Mouse (Mus musculus) heart, embryonic 16.5 days (tissue): ENCODE results near the gene Aadac. TPM values are rescaled to one million over a fixed set of nuclear protein-coding genes. Genes with fewer than 3 reads are reported as not detected.

Experiments used
- ATAC-seq: fragments of 200-750 bp; cut with Nextera tagmentation; replicated peaks from 2 replicates; pipeline ENCODE4 v1.8.0; 2017; ENCODE audit warnings: moderate number of reproducible peaks; ENCODE audit not compliant: insufficient read depth, low FRiP score; ENCODE audit errors: extremely low read depth
- H3K27ac ChIP-seq: fragments of 300-500 bp; sonication (generic); 2 replicates; pipeline ENCODE4 v1.5.1; 2014; ENCODE audit warnings: mild to moderate bottlenecking, low read length, control low read depth, moderate library complexity
- H3K27me3 ChIP-seq: fragments of 300-500 bp; sonication (generic); 2 replicates; pipeline ENCODE4 v1.6.1; 2014; ENCODE audit warnings: low read length, mixed read lengths; ENCODE audit not compliant: control insufficient read depth, insufficient read depth
- H3K36me3 ChIP-seq: fragments of 300-500 bp; sonication (generic); 2 replicates; pipeline ENCODE4 v1.6.1; 2014; ENCODE audit not compliant: control insufficient read depth, insufficient read depth
- H3K4me1 ChIP-seq: fragments of 300-500 bp; sonication (generic); 2 replicates; pipeline ENCODE4 v1.6.1; 2014; ENCODE audit warnings: low read length, mixed read lengths; ENCODE audit not compliant: control insufficient read depth, insufficient read depth
- H3K4me2 ChIP-seq: fragments of 300-500 bp; sonication (generic); 2 replicates; pipeline ENCODE4 v1.6.1; 2014; ENCODE audit warnings: low read depth, mild to moderate bottlenecking, control low read depth, low read length
- H3K4me3 ChIP-seq: fragments of 300-500 bp; sonication (generic); 2 replicates; pipeline ENCODE4 v1.5.1; 2014; ENCODE audit warnings: mild to moderate bottlenecking, control low read depth, low read length
- H3K9ac ChIP-seq: fragments of 300-500 bp; sonication (generic); 2 replicates; pipeline ENCODE4 v1.6.1; 2014; ENCODE audit warnings: low read length, control low read depth
- H3K9me3 ChIP-seq: fragments of 300-500 bp; sonication (generic); replicated peaks from 2 replicates; pipeline ENCODE4 v1.6.1; 2016; ENCODE audit warnings: low read length; ENCODE audit not compliant: control insufficient read depth
- WGBS: fragments of 180-500 bp; shearing (Covaris S2); extraction: QIAGEN DNeasy Blood & Tissue Kit; methylation state at CpG from one replicate; pipeline ENCODE4 v1.1.7; 2014; 5-methylcytosine and 5-hydroxymethylcytosine counted together
- polyA plus RNA-seq: library from polyadenylated mRNA; unstranded; fragments of >200 nt; fragmentation: Nextera tagmentation; extraction: Ambion mirVana; gene quantifications from 2 replicates; pipeline ENCODE4 v1.2.1, GENCODE M21; 2015

Aadac gene
- polyA plus RNA-seq, 1 experiment from 2014 or later, result 0.45 TPM

DNA sequence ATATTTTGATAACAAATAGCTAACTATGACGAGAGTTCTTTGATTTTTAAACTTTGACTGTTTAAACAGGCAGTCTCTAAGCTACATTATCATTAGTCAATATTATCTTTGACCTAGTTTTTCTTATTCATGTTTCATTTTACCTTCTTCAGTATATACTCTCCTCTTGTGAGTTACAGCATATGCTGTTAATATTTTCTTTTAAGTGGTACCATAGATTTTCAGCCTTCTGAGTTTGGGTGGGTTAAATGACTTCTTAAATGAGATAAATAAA is 32.2 kb downstream of the Aadac start:
- no peak for ATAC-seq
- H3K4me3 ChIP-seq, result no peak overlapping the region
- no peak overlapping the region for H3K9ac ChIP-seq
- H3K4me1 ChIP-seq, result no peaks in the 10 kb centered on the region
- no peak overlapping the region for H3K4me2 ChIP-seq
- 44% methylated on average over 1 of the region's 1 CpGs for WGBS
- no peaks in the 10 kb centered on the region for H3K36me3 ChIP-seq
- H3K9me3 ChIP-seq, result no peaks in the 10 kb centered on the region
- H3K27ac ChIP-seq, result no peak overlapping the region
- H3K27me3 ChIP-seq, result no peaks in the 10 kb centered on the region

GRCm38 (mm10) chr3:60078883-60079415 is 53.4 kb downstream of the Aadac start:
- Histone ChIP-seq H3K4me2 (no peak overlapping the region), H3K27ac (no peak overlapping the region), H3K9ac (no peak overlapping the region), H3K4me1 (no peaks in the 10 kb centered on the region; the same call in 1 of the 2 replicates), H3K36me3 (no peaks in the 10 kb centered on the region), H3K4me3 (no peak overlapping the region), H3K27me3 (no peaks in the 10 kb centered on the region), H3K9me3 (no peaks in the 10 kb centered on the region)
- no peak for ATAC-seq
- 91% methylated on average over 1 of the region's 1 CpGs for WGBS

DNA sequence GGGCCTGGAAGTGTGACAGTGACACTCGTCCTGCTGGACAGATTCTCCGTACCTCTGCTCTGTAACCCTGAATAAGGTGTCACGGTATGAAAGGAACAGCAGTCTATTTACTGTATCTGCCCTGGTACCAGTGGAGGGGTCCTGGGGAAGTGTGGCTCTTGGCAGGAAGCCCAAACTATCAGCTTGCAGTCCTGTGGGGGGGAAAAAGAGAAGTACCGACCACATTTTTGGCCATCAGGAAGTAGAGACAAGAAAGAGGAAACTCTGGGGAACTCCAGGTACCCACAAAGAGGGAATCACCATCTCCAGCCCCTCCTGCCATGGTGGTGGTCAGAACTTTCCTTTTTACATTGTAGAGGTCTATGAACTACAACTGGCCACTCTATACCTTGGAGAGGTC is 55.1 kb downstream of the Aadac start:
- no peak overlapping the region for H3K4me3 ChIP-seq
- no peak overlapping the region for H3K9ac ChIP-seq
- no peaks in the 10 kb centered on the region for H3K36me3 ChIP-seq
- no peak overlapping the region for H3K27ac ChIP-seq
- 9% methylated on average over 4 of the region's 4 CpGs for WGBS
- ATAC-seq, result no peak
- no peaks in the 10 kb centered on the region for H3K9me3 ChIP-seq
- H3K4me2 ChIP-seq, result no peak overlapping the region
- no peaks in the 10 kb centered on the region for H3K27me3 ChIP-seq
- H3K4me1 ChIP-seq, result no peaks in the 10 kb centered on the region; the same call in 1 of the 2 replicates

DNA sequence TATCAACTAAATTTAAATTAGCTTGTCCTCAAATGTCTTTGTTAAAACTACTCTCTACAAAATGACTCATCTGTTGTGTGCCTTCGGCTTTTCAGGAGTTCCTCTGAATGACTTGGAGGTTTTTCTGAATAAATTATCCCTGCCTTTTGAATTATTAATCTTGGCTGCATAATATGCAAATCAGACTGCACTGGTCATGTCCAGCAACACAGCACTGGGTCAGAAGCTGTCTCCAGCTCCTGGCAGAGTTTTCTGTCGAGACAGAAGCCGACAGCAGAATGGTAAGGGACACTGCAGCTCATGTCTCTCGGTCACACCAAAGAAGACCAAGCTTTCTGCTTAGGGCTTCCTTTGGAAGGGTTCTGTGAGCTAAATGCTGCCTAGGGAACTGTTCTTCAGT is 56.1 kb downstream of the Aadac start, which contains the start of gene Sucnr1:
Sucnr1 (plus strand) TSS at position 222 of the 400 bp plus-strand sequence.
- H3K36me3 ChIP-seq, result no peaks in the 10 kb centered on the region
- no peak within 1 kb of the TSS for H3K27ac ChIP-seq
- no peaks in the 10 kb centered on the region for H3K27me3 ChIP-seq
- no peaks in the 10 kb centered on the region; the same call in 1 of the 2 replicates for H3K4me1 ChIP-seq
- no peak within 1 kb of the TSS for H3K4me2 ChIP-seq
- H3K4me3 ChIP-seq, result no peak within 1 kb of the TSS
- no peaks in the 10 kb centered on the region for H3K9me3 ChIP-seq
- H3K9ac ChIP-seq, result no peak within 1 kb of the TSS
- WGBS, result 60% methylated on average over 4 of the region's 4 CpGs
- no peak for ATAC-seq

DNA sequence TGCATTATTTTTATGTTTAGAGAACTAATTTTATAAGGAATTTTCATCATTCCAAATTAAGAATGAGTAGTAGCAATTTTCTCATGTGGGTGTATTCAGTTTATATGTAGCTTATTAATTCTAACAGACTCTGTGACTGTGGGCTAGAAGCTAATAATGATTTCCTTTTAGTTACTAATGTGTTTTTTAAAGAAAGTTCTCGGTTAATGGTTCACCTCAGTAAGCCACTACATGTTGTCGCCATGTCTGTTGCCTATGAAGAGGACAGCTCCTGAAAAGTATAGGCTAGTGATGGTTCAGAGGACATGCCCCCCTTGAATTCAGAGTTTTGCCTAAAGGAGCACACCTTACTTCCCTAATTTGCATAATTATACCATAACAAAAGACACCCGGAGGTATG is 57.2 kb downstream of the Aadac start:
- no peaks in the 10 kb centered on the region for H3K9me3 ChIP-seq
- 94% methylated on average over 3 of the region's 3 CpGs for WGBS
- H3K4me3 ChIP-seq, result no peak overlapping the region
- H3K27ac ChIP-seq, result no peak overlapping the region
- H3K4me1 ChIP-seq, result no peaks in the 10 kb centered on the region; the same call in 1 of the 2 replicates
- H3K9ac ChIP-seq, result no peak overlapping the region
- no peak for ATAC-seq
- no peaks in the 10 kb centered on the region for H3K36me3 ChIP-seq
- H3K27me3 ChIP-seq, result no peaks in the 10 kb centered on the region
- no peak overlapping the region for H3K4me2 ChIP-seq

GRCm38 (mm10) chr3:60085729-60086128 is 60.2 kb downstream of the Aadac start:
- Histone ChIP-seq H3K4me2 (no peak overlapping the region), H3K4me1 (no peaks in the 10 kb centered on the region), H3K4me3 (no peak overlapping the region), H3K27me3 (no peaks in the 10 kb centered on the region), H3K27ac (no peak overlapping the region), H3K9ac (no peak overlapping the region), H3K9me3 (no peaks in the 10 kb centered on the region), H3K36me3 (no peaks in the 10 kb centered on the region)
- 85% methylated on average over 2 of the region's 2 CpGs for WGBS
- ATAC-seq, result no peak

Other genes starting within 250 kb of the Aadac start
- not detected in 2 replicates for gene Gm8298, start 164.7 kb upstream of the Aadac start, polyA plus RNA-seq
- gene C130079G13Rik, start 100.5 kb upstream of the Aadac start, polyA plus RNA-seq, result not detected in 2 replicates
- gene Aadacl2, start 19.0 kb upstream of the Aadac start, polyA plus RNA-seq, result not detected in 2 replicates
- 0.14 and 0.21 TPM in 2 replicates for gene Sucnr1, start 56.2 kb downstream of the Aadac start, polyA plus RNA-seq